Mouse (Mus musculus): Measurements from ENCODE around the gene Ptprf.

Gene Ptprf

GRCm38 (mm10) chr4:118291231-118291630, at the start of gene Ptprf:
Gene Ptprf, minus strand, starts transcription at chr4:118291405.
- DNase-seq (ENCODE audit: low read depth, low spot score), result peak; percentile 87

- peak; percentile 39 for DNase-seq (ENCODE audit: low read depth, low spot score)
Measured at GRCm38 (mm10) chr4:118336658-118337057, 45.5 kb upstream of the Ptprf start.

- no peak for DNase-seq (ENCODE audit: low read depth, low spot score)
Measured at GRCm38 (mm10) chr4:118335991-118336390, 44.8 kb upstream of the Ptprf start.

- no peak for DNase-seq (ENCODE audit: low read depth, low spot score)
Measured at GRCm38 (mm10) chr4:118331777-118332176, 40.6 kb upstream of the Ptprf start.

GRCm38 (mm10) chr4:118326476-118326875, 35.3 kb upstream of the Ptprf start:
- DNase-seq (ENCODE audit: low read depth, low spot score), result no peak

GRCm38 (mm10) chr4:118320636-118321035, 29.4 kb upstream of the Ptprf start:
- no peak for DNase-seq (ENCODE audit: low read depth, low spot score)

GRCm38 (mm10) chr4:118319706-118320344, 28.6 kb upstream of the Ptprf start:
- DNase-seq (ENCODE audit: low read depth, low spot score), result no peak

GRCm38 (mm10) chr4:118316662-118317061, 25.5 kb upstream of the Ptprf start:
- DNase-seq (ENCODE audit: low read depth, low spot score), result no peak

- no peak for DNase-seq (ENCODE audit: low read depth, low spot score)
Measured at GRCm38 (mm10) chr4:118315286-118315685, 24.1 kb upstream of the Ptprf start.

- DNase-seq (ENCODE audit: low read depth, low spot score), result no peak
Measured at GRCm38 (mm10) chr4:118310461-118310860, 19.3 kb upstream of the Ptprf start.

GRCm38 (mm10) chr4:118307533-118308263, 16.5 kb upstream of the Ptprf start:
- no peak for DNase-seq (ENCODE audit: low read depth, low spot score)

- DNase-seq (ENCODE audit: low read depth, low spot score), result no peak
Measured at GRCm38 (mm10) chr4:118306113-118306696, 15.0 kb upstream of the Ptprf start.

GRCm38 (mm10) chr4:118304984-118305383, 13.8 kb upstream of the Ptprf start:
- no peak for DNase-seq (ENCODE audit: low read depth, low spot score)

- DNase-seq (ENCODE audit: low read depth, low spot score), result no peak
Measured at GRCm38 (mm10) chr4:118297844-118298243, 6.6 kb upstream of the Ptprf start.

GRCm38 (mm10) chr4:118295651-118296561, 4.7 kb upstream of the Ptprf start:
- DNase-seq (ENCODE audit: low read depth, low spot score), result peak; percentile 25

- no peak for DNase-seq (ENCODE audit: low read depth, low spot score)
Measured at GRCm38 (mm10) chr4:118294811-118295210, 3.6 kb upstream of the Ptprf start.

- DNase-seq (ENCODE audit: low read depth, low spot score), result peak; percentile 88
Measured at GRCm38 (mm10) chr4:118292741-118293306, 1.6 kb upstream of the Ptprf start.

GRCm38 (mm10) chr4:118290416-118291030, 682 bp downstream of the Ptprf start:
- peak; percentile 61 for DNase-seq (ENCODE audit: low read depth, low spot score)

GRCm38 (mm10) chr4:118289960-118290415, 1.2 kb downstream of the Ptprf start:
- DNase-seq (ENCODE audit: low read depth, low spot score), result no peak

- no peak for DNase-seq (ENCODE audit: low read depth, low spot score)
Measured at GRCm38 (mm10) chr4:118289266-118289665, 1.9 kb downstream of the Ptprf start.

GRCm38 (mm10) chr4:118288531-118288930, 2.7 kb downstream of the Ptprf start:
- DNase-seq (ENCODE audit: low read depth, low spot score), result no peak

All from ZHBTc4 (cell line).